Mouse (Mus musculus): ENCODE data around the gene Ncoa6. TPM values are rescaled to one million over a fixed set of nuclear protein-coding genes. Genes with fewer than 3 reads are reported as not detected.
A peak's percentile ranks its signal among the peaks of the same experiment; 100 is the strongest.

The Ncoa6 gene
- 19.2 and 22.4 TPM in 2 replicates for polyA plus RNA-seq (2016; fragmentation: Nextera tagmentation; extraction: Ambion mirVana)

- Histone ChIP-seq H3K27me3 (ENCODE audit: insufficient read depth, poor library complexity, severe bottlenecking) (peaks cover 5% of the 10 kb centered on the region; the same call in 1 of the 2 replicates), H3K4me1 (replicated peaks) (peaks cover 29% of the 10 kb centered on the region), H3K4me3 (peak within 1 kb of the TSS; percentile 91), H3K27ac (peak within 1 kb of the TSS; percentile 97), H3K9me3 (no peaks in the 10 kb centered on the region), H3K36me3 (no peaks in the 10 kb centered on the region)
- under 1% methylated on average over 68 of the region's 72 CpGs for WGBS
- DNase-seq (ENCODE audit: low spot score), result peak; percentile 83
These were observed at the start of gene Ncoa6 for GRCm38 (mm10) chr2:155473570-155474088. Ncoa6 (minus strand) TSS chr2:155473894.

GRCm38 (mm10) chr2:155518531-155519270, 45.0 kb upstream of the Ncoa6 start:
- peak overlapping the region; percentile 87 for H3K27ac ChIP-seq
- DNase-seq (ENCODE audit: low spot score), result no peak
- H3K4me3 ChIP-seq, result peak overlapping the region; percentile 78
- H3K36me3 ChIP-seq, result no peaks in the 10 kb centered on the region
- peaks cover 30% of the 10 kb centered on the region for H3K4me1 ChIP-seq (replicated peaks)
- H3K27me3 ChIP-seq (ENCODE audit: insufficient read depth, poor library complexity, severe bottlenecking), result peaks cover 22% of the 10 kb centered on the region
- no peaks in the 10 kb centered on the region for H3K9me3 ChIP-seq
- 27% methylated on average over 18 of the region's 18 CpGs for WGBS

DNA sequence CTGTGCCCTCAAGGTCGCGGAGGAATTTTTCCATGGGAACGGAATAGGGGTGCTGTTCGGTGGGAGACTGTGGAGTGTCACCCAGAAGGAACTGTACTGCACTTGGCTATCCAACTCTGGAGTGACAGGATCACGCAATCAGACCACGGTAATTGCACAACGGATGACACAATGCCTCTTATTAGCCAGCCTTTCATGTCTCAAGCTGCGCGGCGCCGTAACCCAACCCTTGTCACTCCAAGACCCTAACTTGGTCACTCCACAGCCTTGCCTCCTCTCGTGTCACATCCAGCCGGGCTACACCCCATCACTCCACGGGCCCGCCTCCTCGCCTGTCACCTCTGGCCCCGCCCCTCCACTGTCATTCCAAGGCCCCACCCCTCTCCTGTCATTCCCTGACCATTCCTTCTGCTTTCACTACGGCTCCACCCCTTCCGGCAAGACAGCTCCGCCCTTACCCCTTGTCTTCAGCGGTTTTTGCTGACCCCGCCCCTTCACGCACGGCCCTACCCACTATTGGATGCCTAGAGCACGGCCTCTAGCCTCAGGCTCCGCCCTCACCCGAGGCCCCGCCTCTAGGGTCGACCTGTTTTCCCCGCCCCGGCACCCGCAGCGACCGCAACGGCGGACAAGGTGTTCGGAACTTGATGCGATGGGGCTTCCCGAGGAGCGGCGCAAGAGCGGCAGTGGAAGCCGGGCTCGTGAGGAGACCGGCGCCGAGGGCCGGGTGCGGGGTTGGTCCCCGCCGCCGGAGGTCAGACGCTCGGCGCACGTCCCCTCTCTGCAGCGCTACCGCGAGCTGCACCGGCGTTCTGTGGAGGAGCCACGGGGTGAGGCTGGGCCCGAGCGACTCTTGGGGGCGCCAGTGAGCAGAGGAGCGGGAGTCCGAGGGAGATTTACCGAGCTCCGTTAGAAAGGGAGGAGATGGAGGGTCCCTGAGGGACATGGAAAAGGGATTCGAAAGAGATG, 44.0 kb upstream of the Ncoa6 start, which contains the start of the genes Acss2 and Ggt7:
TSS of gene Acss2 (plus strand) at position 494 of the 969 bp plus-strand sequence.
TSS of gene Ggt7 (minus strand) at position 783 of the 969 bp plus-strand sequence.
- WGBS, result 4% methylated on average over 70 of the region's 70 CpGs
- peak within 1 kb of the TSS; percentile 87 for H3K27ac ChIP-seq
- H3K9me3 ChIP-seq, result no peaks in the 10 kb centered on the region
- H3K36me3 ChIP-seq, result no peaks in the 10 kb centered on the region
- peaks cover 31% of the 10 kb centered on the region for H3K27me3 ChIP-seq (ENCODE audit: insufficient read depth, poor library complexity, severe bottlenecking)
- DNase-seq (ENCODE audit: low spot score), result peak; percentile 99
- H3K4me1 ChIP-seq (replicated peaks), result peaks cover 37% of the 10 kb centered on the region
- peak within 1 kb of the TSS; percentile 78 for H3K4me3 ChIP-seq

DNA sequence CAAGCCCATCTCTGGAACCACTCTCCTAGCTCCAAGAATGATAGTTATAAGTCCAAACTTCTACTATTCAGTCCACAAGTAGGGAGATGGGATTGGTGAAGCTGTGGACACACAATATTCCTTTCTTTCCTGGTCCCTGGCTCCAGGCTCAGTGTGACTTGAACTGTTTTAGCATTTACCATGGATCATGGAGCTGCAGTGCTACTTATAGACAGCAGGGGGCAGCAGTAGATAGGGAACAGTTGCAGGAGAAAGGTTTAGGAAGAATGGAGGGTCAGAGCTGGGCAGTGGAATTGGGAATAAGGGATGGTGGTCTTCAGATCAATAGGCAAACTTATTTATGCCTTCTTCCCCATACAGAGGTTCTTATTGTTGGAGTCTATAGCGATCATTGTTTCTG, 42.2 kb upstream of the Ncoa6 start:
- Histone ChIP-seq H3K4me3 (no peak overlapping the region), H3K27ac (no peak overlapping the region), H3K36me3 (no peaks in the 10 kb centered on the region), H3K27me3 (ENCODE audit: insufficient read depth, poor library complexity, severe bottlenecking) (peaks cover 31% of the 10 kb centered on the region), H3K9me3 (no peaks in the 10 kb centered on the region), H3K4me1 (replicated peaks) (peaks cover 37% of the 10 kb centered on the region)
- peak; percentile 71 for DNase-seq (ENCODE audit: low spot score)
- 3% methylated on average over 1 of the region's 1 CpGs for WGBS

DNA sequence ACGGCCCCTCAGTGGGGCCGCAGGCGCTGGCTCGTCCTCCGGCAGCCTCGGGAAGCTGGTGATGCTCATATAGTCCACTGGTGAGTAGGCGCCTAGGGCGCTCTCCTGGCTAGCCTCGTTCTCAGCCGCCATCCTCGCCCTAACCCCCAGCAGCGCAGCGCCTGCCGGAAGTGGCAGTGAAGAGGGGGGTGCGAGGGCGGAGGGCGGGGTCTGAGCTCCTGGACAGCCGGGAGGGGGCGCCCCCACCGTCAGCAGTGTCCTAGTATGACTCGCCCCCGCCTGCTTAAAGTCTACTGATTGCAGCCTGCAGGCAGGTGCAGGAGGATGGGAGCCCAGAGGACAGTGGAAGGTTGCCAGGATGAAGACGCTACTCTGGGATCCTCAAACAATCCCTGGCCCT, 41.0 kb upstream of the Ncoa6 start:
- Histone ChIP-seq H3K9me3 (no peaks in the 10 kb centered on the region), H3K4me3 (peak overlapping the region; percentile 67), H3K27ac (peak overlapping the region; percentile 90), H3K4me1 (replicated peaks) (peaks cover 37% of the 10 kb centered on the region), H3K27me3 (ENCODE audit: insufficient read depth, poor library complexity, severe bottlenecking) (peaks cover 31% of the 10 kb centered on the region), H3K36me3 (no peaks in the 10 kb centered on the region)
- WGBS, result 1% methylated on average over 23 of the region's 23 CpGs
- DNase-seq (ENCODE audit: low spot score), result peak; percentile 72

GRCm38 (mm10) chr2:155513543-155513942, 39.8 kb upstream of the Ncoa6 start:
- WGBS, result 80% methylated on average over 5 of the region's 5 CpGs
- no peaks in the 10 kb centered on the region for H3K9me3 ChIP-seq
- no peaks in the 10 kb centered on the region for H3K36me3 ChIP-seq
- H3K27me3 ChIP-seq (ENCODE audit: insufficient read depth, poor library complexity, severe bottlenecking), result peaks cover 31% of the 10 kb centered on the region
- peaks cover 32% of the 10 kb centered on the region for H3K4me1 ChIP-seq (replicated peaks)
- no peak for DNase-seq (ENCODE audit: low spot score)
- H3K27ac ChIP-seq, result no peak overlapping the region
- H3K4me3 ChIP-seq, result peak overlapping the region; percentile 67

GRCm38 (mm10) chr2:155512479-155512878, 38.8 kb upstream of the Ncoa6 start:
- peak; percentile 50 for DNase-seq (ENCODE audit: low spot score)
- H3K36me3 ChIP-seq, result no peaks in the 10 kb centered on the region

GRCm38 (mm10) chr2:155507721-155508470, 34.2 kb upstream of the Ncoa6 start:
- Histone ChIP-seq H3K9me3 (no peaks in the 10 kb centered on the region), H3K4me3 (no peak overlapping the region), H3K4me1 (replicated peaks) (no peaks in the 10 kb centered on the region), H3K27me3 (ENCODE audit: insufficient read depth, poor library complexity, severe bottlenecking) (peaks cover 1% of the 10 kb centered on the region; the same call in 1 of the 2 replicates), H3K27ac (no peak overlapping the region), H3K36me3 (peaks cover 25% of the 10 kb centered on the region)
- 82% methylated on average over 10 of the region's 10 CpGs for WGBS
- DNase-seq (ENCODE audit: low spot score), result no peak

More at GRCm38 (mm10) chr2:155512479-155512878, 38.8 kb upstream of the Ncoa6 start:
- no peaks in the 10 kb centered on the region for H3K9me3 ChIP-seq
- H3K4me1 ChIP-seq (replicated peaks), result peaks cover 25% of the 10 kb centered on the region
- WGBS, result 60% methylated on average over 4 of the region's 4 CpGs
- H3K27ac ChIP-seq, result no peak overlapping the region
- peaks cover 31% of the 10 kb centered on the region for H3K27me3 ChIP-seq (ENCODE audit: insufficient read depth, poor library complexity, severe bottlenecking)
- no peak overlapping the region for H3K4me3 ChIP-seq

GRCm38 (mm10) chr2:155505811-155506210, 32.1 kb upstream of the Ncoa6 start:
- DNase-seq (ENCODE audit: low spot score), result no peak
- H3K36me3 ChIP-seq, result peaks cover 33% of the 10 kb centered on the region
- H3K4me1 ChIP-seq (replicated peaks), result no peaks in the 10 kb centered on the region
- whole genome bisulfite sequencing, result 90% methylated on average over 9 of the region's 9 CpGs
- H3K9me3 ChIP-seq, result no peaks in the 10 kb centered on the region
- no peaks in the 10 kb centered on the region for H3K27me3 ChIP-seq (ENCODE audit: insufficient read depth, poor library complexity, severe bottlenecking)
- no peak overlapping the region for H3K27ac ChIP-seq
- no peak overlapping the region for H3K4me3 ChIP-seq

- DNase-seq (ENCODE audit: low spot score), result no peak
- H3K4me3 ChIP-seq, result no peak overlapping the region
- H3K4me1 ChIP-seq (replicated peaks), result no peaks in the 10 kb centered on the region
- peaks cover 41% of the 10 kb centered on the region for H3K36me3 ChIP-seq
- H3K9me3 ChIP-seq, result no peaks in the 10 kb centered on the region
- no peaks in the 10 kb centered on the region for H3K27me3 ChIP-seq (ENCODE audit: insufficient read depth, poor library complexity, severe bottlenecking)
- H3K27ac ChIP-seq, result no peak overlapping the region
- WGBS, result 73% methylated on average over 13 of the region's 13 CpGs
These were observed 31.0 kb upstream of the Ncoa6 start for GRCm38 (mm10) chr2:155504440-155505355.

DNA sequence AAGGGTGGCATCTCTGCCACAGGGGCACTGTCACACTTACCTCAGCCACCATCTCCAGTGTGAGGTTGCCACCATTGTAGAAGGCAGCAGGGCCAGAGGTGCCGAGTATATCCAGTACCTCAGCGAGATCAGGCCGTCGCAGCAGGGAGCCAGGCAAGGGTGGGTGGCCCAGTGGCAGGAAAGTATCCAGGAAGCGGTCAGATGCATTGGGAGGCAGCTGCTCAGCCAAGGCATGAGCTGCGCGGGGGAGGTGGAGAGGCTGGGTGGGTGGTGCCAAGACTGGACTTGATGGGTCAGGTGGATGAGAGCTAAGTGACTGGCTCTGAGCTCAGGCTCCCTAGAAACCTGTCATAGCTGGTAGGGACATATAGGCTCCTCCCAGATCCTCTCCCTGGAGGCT, 28.9 kb upstream of the Ncoa6 start:
- peaks cover 58% of the 10 kb centered on the region for H3K36me3 ChIP-seq
- H3K4me3 ChIP-seq, result no peak overlapping the region
- no peaks in the 10 kb centered on the region for H3K4me1 ChIP-seq (replicated peaks)
- 82% methylated on average over 7 of the region's 7 CpGs for WGBS
- H3K27me3 ChIP-seq (ENCODE audit: insufficient read depth, poor library complexity, severe bottlenecking), result no peaks in the 10 kb centered on the region
- no peaks in the 10 kb centered on the region for H3K9me3 ChIP-seq
- no peak overlapping the region for H3K27ac ChIP-seq
- DNase-seq (ENCODE audit: low spot score), result no peak

All from hindbrain, embryonic 10.5 days (tissue).